Comparison of ENCODE assay signal across 8 mouse cellular contexts in the genomic region with DNA sequence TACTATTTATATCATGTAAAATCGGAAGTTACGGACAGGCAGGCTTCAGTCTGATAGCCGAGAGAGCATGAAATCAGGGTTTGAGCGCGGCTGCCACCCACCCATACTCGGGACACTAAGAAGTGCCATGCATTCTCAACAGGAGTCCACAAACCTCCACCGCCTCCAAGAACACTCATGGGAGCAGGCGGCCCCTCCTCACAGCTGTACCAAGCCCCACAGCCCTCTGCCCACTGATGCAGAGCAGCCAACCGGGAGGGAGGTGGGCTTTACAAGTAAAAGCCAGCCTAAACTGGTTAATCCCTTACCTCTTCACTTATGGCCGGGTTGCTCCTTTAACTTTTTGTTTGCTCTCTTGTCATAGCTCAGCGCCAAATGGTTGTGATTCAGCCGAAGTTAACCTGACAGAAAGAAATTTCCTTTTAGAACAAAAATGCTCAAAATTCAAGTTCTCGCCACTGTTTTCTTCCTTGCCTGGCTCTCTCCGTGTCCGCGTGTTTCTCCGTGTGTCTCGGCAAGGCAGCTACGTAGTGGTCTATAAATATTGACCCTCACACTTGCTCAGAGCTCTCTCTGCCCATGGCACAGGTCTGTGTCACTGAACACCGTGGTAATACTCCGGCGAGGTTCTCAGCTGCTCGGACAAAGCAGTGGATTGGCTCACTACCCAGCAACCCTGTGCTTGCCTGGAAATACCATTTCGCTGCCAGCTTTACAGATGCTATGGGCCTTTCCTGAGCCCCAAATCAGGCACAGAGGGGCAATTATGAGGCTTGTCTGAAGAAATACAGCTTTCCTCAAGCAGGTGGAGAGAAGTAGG.
DNase-seq lines count a peak whose midpoint lies in the region; ATAC-seq lines count a peak whose summit lies in the region.

No protein-coding gene starts in this region.

- ATAC-seq in limb, embryonic 13.5 days (ENCODE audit: low FRiP score, low read depth) = peak; percentile 87
- no peak for ATAC-seq in megakaryocyte-erythroid progenitor cell, adult 5-6 weeks (replicated peaks; ENCODE audit: low FRiP score, low TSS enrichment, poor library complexity, severe bottlenecking)
- ATAC-seq in liver, embryonic 11.5 days (replicated peaks; ENCODE audit: low FRiP score) = no peak

- 0 out of 2 replicates have a peak overlapping the region, but pooled peaks have one; percentile 39 for H3K27ac ChIP-seq in limb, embryonic 13.5 days
- H3K27ac ChIP-seq in liver, embryonic 11.5 days (ENCODE audit: low read depth, low read length) = no peak overlapping the region

- no peaks in the 10 kb centered on the region for H3K27me3 ChIP-seq in limb, embryonic 13.5 days
- no peaks in the 10 kb centered on the region for H3K27me3 ChIP-seq in liver, embryonic 11.5 days (replicated peaks; ENCODE audit: control insufficient read depth, insufficient read depth, low read length)

- 0 out of 2 replicates have a peak overlapping the region, but pooled peaks have one; percentile 4 for H3K9ac ChIP-seq in limb, embryonic 13.5 days
- H3K9ac ChIP-seq in liver, embryonic 11.5 days (ENCODE audit: low read depth, low read length) = no peak overlapping the region

- H3K4me3 ChIP-seq in limb, embryonic 13.5 days = peak overlapping the region; percentile 21
- H3K4me3 ChIP-seq in liver, embryonic 11.5 days (ENCODE audit: low read depth, low read length) = no peak overlapping the region

- H3K9me3 ChIP-seq in limb, embryonic 13.5 days = no peaks in the 10 kb centered on the region
- no peaks in the 10 kb centered on the region for H3K9me3 ChIP-seq in liver, embryonic 11.5 days (ENCODE audit: control insufficient read depth, low read length)

- no peaks in the 10 kb centered on the region for H3K36me3 ChIP-seq in limb, embryonic 13.5 days
- H3K36me3 ChIP-seq in liver, embryonic 11.5 days (ENCODE audit: control insufficient read depth, insufficient read depth, low read length) = no peaks in the 10 kb centered on the region

- 63% methylated on average over 24 of the region's 24 CpGs for WGBS in limb, embryonic 13.5 days
- 81% methylated on average over 24 of the region's 24 CpGs for WGBS in liver, embryonic 11.5 days

- peaks cover 22% of the 10 kb centered on the region for H3K4me1 ChIP-seq in limb, embryonic 13.5 days
- no peaks in the 10 kb centered on the region for H3K4me1 ChIP-seq in liver, embryonic 11.5 days (replicated peaks; ENCODE audit: control insufficient read depth, insufficient read depth, low read length)

- peak; percentile 55 to 65 for DNase-seq in cerebellum, postnatal 10 days
- DNase-seq in cerebellum, adult 9-11 months = no peak
- DNase-seq in ES-CJ7 (ENCODE audit: low read depth, low spot score) = peak; percentile 7
- DNase-seq in gastrocnemius, postnatal 25 days = peak; percentile 41
- peak; percentile 8 for DNase-seq in testis, postnatal 14 days (ENCODE audit: low spot score)
- DNase-seq in liver, embryonic 11.5 days (ENCODE audit: low spot score) = no peak

- H3K4me2 ChIP-seq in limb, embryonic 13.5 days (replicated peaks) = peak overlapping the region; percentile 49
- no peak overlapping the region for H3K4me2 ChIP-seq in liver, embryonic 11.5 days

Comparison
In these comparisons a context has a peak if more than half of its experiments do, and no peak if none do; other contexts are left out.
1. DNase-seq: peak in cerebellum, postnatal 10 days (2 of 2), ES-CJ7 (single experiment), gastrocnemius, postnatal 25 days (single experiment) and testis, postnatal 14 days (single experiment); none in cerebellum, adult 9-11 months (single experiment) and liver, embryonic 11.5 days (single experiment).